Mouse (Mus musculus) hindbrain, postnatal 0 days (tissue): ENCODE data around the gene Nsun5. TPM values are rescaled to one million over a fixed set of nuclear protein-coding genes. Genes with fewer than 3 reads are reported as not detected.
A peak's percentile ranks its signal among the peaks of the same experiment; 100 is the strongest.

Experiments
- ATAC-seq: fragments of 200-750 bp; cut with Nextera tagmentation; 2 replicates; pipeline ENCODE4 v1.8.0; 2017; ENCODE audit warnings: mild to moderate bottlenecking, moderate TSS enrichment, moderate library complexity
- DNase-seq: peaks from one replicate; pipeline ENCODE4 v3.0.0-alpha.2; 2015; ENCODE audit warnings: low spot score
- H3K27ac ChIP-seq: fragments of 300-500 bp; sonication (generic); 2 replicates; pipeline ENCODE4 v1.5.1; 2014; ENCODE audit warnings: mild to moderate bottlenecking
- H3K27me3 ChIP-seq: fragments of 300-500 bp; sonication (generic); 2 replicates; pipeline ENCODE4 v1.6.1; 2014; ENCODE audit warnings: low read length, mixed read lengths; ENCODE audit not compliant: insufficient read depth
- H3K36me3 ChIP-seq: fragments of 300-500 bp; sonication (generic); 2 replicates; pipeline ENCODE4 v1.6.1; 2014; ENCODE audit warnings: low read length, mixed read lengths; ENCODE audit not compliant: insufficient read depth
- H3K4me1 ChIP-seq: fragments of 300-500 bp; sonication (generic); 2 replicates; pipeline ENCODE4 v1.6.1; 2014; ENCODE audit warnings: antibody characterized with exemption, low read length, mixed read lengths; ENCODE audit not compliant: insufficient read depth
- H3K4me2 ChIP-seq: fragments of 300-500 bp; sonication (generic); 2 replicates; pipeline ENCODE4 v1.6.1; 2014; ENCODE audit warnings: low read depth, mild to moderate bottlenecking, low read length, moderate library complexity, mixed read lengths
- H3K4me3 ChIP-seq: fragments of 300-500 bp; sonication (generic); 2 replicates; pipeline ENCODE4 v1.5.1; 2014; ENCODE audit warnings: low read length
- H3K9ac ChIP-seq: fragments of 300-500 bp; sonication (generic); replicated peaks from 2 replicates; pipeline ENCODE4 v1.6.1; 2014; ENCODE audit warnings: mild to moderate bottlenecking, low read length, moderate library complexity, mixed read lengths
- H3K9me3 ChIP-seq: fragments of 300-500 bp; sonication (generic); 2 replicates; pipeline ENCODE4 v1.6.1; 2016; ENCODE audit warnings: low read length, mixed read lengths
- CTCF ChIP-seq: IDR thresholded peaks from 2 replicates; pipeline ENCODE4 v1.5.1; 2016; ENCODE audit warnings: antibody characterized with exemption, control low read depth, low read depth
- WGBS: fragments of 180-500 bp; shearing (Covaris S2); extraction: QIAGEN DNeasy Blood & Tissue Kit; methylation state at CpG from one replicate; pipeline ENCODE4 v1.1.7; 2014; 5-methylcytosine and 5-hydroxymethylcytosine counted together
- polyA plus RNA-seq: library from polyadenylated mRNA; unstranded; fragments of >200 nt; fragmentation: Nextera tagmentation; extraction: Ambion mirVana; gene quantifications from 2 replicates; pipeline ENCODE4 v1.2.1, GENCODE M21; 2015
- total RNA-seq: library from RNA; depleted of rRNA; stranded (reverse); fragments of >200 nt; gene quantifications from 2 replicates; pipeline ENCODE4 v1.2.3, GENCODE M21; 2014

Nsun5 gene
- total and polyA plus RNA-seq, 2 experiments from 2014 or later, result 19.1 to 22.7 TPM

GRCm38 (mm10) chr5:135381356-135381925 lies 11.7 kb downstream of the Nsun5 start:
- no peak overlapping the region for H3K9ac ChIP-seq
- no peak for TF ChIP-seq CTCF
- ATAC-seq, result 0 out of 2 replicates have a peak, but pooled peaks have one; percentile 12
- H3K27ac ChIP-seq, result no peak overlapping the region
- no peaks in the 10 kb centered on the region for H3K4me1 ChIP-seq
- H3K36me3 ChIP-seq, result peaks cover 82% of the 10 kb centered on the region
- no peak for DNase-seq
- WGBS, result 94% methylated on average over 10 of the region's 10 CpGs
- H3K4me3 ChIP-seq, result no peak overlapping the region
- H3K9me3 ChIP-seq, result no peaks in the 10 kb centered on the region
- no peak overlapping the region for H3K4me2 ChIP-seq
- no peaks in the 10 kb centered on the region for H3K27me3 ChIP-seq

GRCm38 (mm10) chr5:135382746-135383145 lies 13.0 kb downstream of the Nsun5 start:
- Histone ChIP-seq H3K9me3 (no peaks in the 10 kb centered on the region), H3K36me3 (peaks cover 89% of the 10 kb centered on the region), H3K27me3 (no peaks in the 10 kb centered on the region), H3K4me3 (no peak overlapping the region), H3K4me2 (no peak overlapping the region), H3K27ac (no peak overlapping the region), H3K9ac (no peak overlapping the region), H3K4me1 (no peaks in the 10 kb centered on the region)
- ATAC-seq, result no peak
- no peak for TF ChIP-seq CTCF
- WGBS, result 92% methylated on average over 7 of the region's 7 CpGs
- DNase-seq, result no peak

GRCm38 (mm10) chr5:135383771-135384170 lies 14.0 kb downstream of the Nsun5 start:
- peaks cover 91% of the 10 kb centered on the region for H3K36me3 ChIP-seq
- no peak overlapping the region for H3K27ac ChIP-seq
- ATAC-seq, result no peak
- WGBS, result 80% methylated on average over 10 of the region's 10 CpGs
- peak; percentile 19; the same call in 1 of the 2 replicates for TF ChIP-seq CTCF
- H3K9me3 ChIP-seq, result no peaks in the 10 kb centered on the region
- DNase-seq, result no peak
- H3K4me1 ChIP-seq, result no peaks in the 10 kb centered on the region
- no peak overlapping the region for H3K4me3 ChIP-seq
- no peaks in the 10 kb centered on the region for H3K27me3 ChIP-seq
- no peak overlapping the region for H3K9ac ChIP-seq
- no peak overlapping the region for H3K4me2 ChIP-seq

GRCm38 (mm10) chr5:135394004-135394823 lies 24.5 kb downstream of the Nsun5 start, which contains the start of gene Pom121:
Gene Pom121, minus strand, starts transcription at chr5:135394546.
- H3K4me3 ChIP-seq, result peak within 1 kb of the TSS; percentile 87
- H3K9me3 ChIP-seq, result no peaks in the 10 kb centered on the region
- peak within 1 kb of the TSS; percentile 83 for H3K27ac ChIP-seq
- TF ChIP-seq CTCF, result no peak
- H3K9ac ChIP-seq, result peak within 1 kb of the TSS; percentile 92
- ATAC-seq (peak; percentile 92), DNase-seq (peak; percentile 96)
- 0 out of 2 replicates have a peak, but pooled peaks cover 5% of the 10 kb centered on the region for H3K4me1 ChIP-seq
- no peaks in the 10 kb centered on the region for H3K27me3 ChIP-seq
- under 1% methylated on average over 97 of the region's 110 CpGs for WGBS
- peak within 1 kb of the TSS; percentile 61 for H3K4me2 ChIP-seq
- H3K36me3 ChIP-seq, result peaks cover 27% of the 10 kb centered on the region

GRCm38 (mm10) chr5:135395826-135396225 lies 26.1 kb downstream of the Nsun5 start:
- TF ChIP-seq CTCF, result peak; percentile 80
- Histone ChIP-seq H3K9me3 (no peaks in the 10 kb centered on the region), H3K27ac (no peak overlapping the region), H3K27me3 (no peaks in the 10 kb centered on the region), H3K4me2 (no peak overlapping the region), H3K9ac (no peak overlapping the region), H3K4me1 (0 out of 2 replicates have a peak, but pooled peaks cover 5% of the 10 kb centered on the region), H3K4me3 (no peak overlapping the region), H3K36me3 (peaks cover 14% of the 10 kb centered on the region)
- WGBS, result 55% methylated on average over 5 of the region's 5 CpGs
- DNase-seq (peak; percentile 69), ATAC-seq (no peak)

GRCm38 (mm10) chr5:135399382-135399781 lies 29.6 kb downstream of the Nsun5 start:
- no peak for ATAC-seq
- no peak overlapping the region for H3K9ac ChIP-seq
- H3K9me3 ChIP-seq, result no peaks in the 10 kb centered on the region
- no peaks in the 10 kb centered on the region for H3K36me3 ChIP-seq
- no peak overlapping the region for H3K4me3 ChIP-seq
- no peak for DNase-seq
- TF ChIP-seq CTCF, result no peak
- no peaks in the 10 kb centered on the region for H3K4me1 ChIP-seq
- H3K4me2 ChIP-seq, result no peak overlapping the region
- H3K27me3 ChIP-seq, result no peaks in the 10 kb centered on the region
- 81% methylated on average over 6 of the region's 6 CpGs for WGBS
- no peak overlapping the region for H3K27ac ChIP-seq

GRCm38 (mm10) chr5:135400244-135400643 lies 30.5 kb downstream of the Nsun5 start:
- H3K9me3 ChIP-seq, result no peaks in the 10 kb centered on the region
- peak; percentile 58; the same call in 1 of the 2 replicates for ATAC-seq
- WGBS, result 9% methylated on average over 2 of the region's 2 CpGs

More at GRCm38 (mm10) chr5:135400244-135400643, 30.5 kb downstream of the Nsun5 start:
- no peaks in the 10 kb centered on the region for H3K27me3 ChIP-seq
- no peaks in the 10 kb centered on the region for H3K36me3 ChIP-seq
- TF ChIP-seq CTCF, result peak; percentile 97
- H3K4me1 ChIP-seq, result no peaks in the 10 kb centered on the region
- H3K27ac ChIP-seq, result no peak overlapping the region
- H3K4me2 ChIP-seq, result no peak overlapping the region
- DNase-seq, result peak; percentile 91
- H3K4me3 ChIP-seq, result no peak overlapping the region
- no peak overlapping the region for H3K9ac ChIP-seq
